Mouse (Mus musculus) midbrain, embryonic 13.5 days (tissue): Measurements from ENCODE around the gene Crb1. TPM values are rescaled to one million over a fixed set of nuclear protein-coding genes. Genes with fewer than 3 reads are reported as not detected.

ENCODE experiments used
- ATAC-seq: fragments of 200-750 bp; cut with Nextera tagmentation; 2 replicates; pipeline ENCODE4 v1.8.0; 2017; ENCODE audit warnings: mild to moderate bottlenecking, moderate TSS enrichment, moderate library complexity
- H3K27ac ChIP-seq: fragments of 300-500 bp; sonication (generic); 2 replicates; pipeline ENCODE4 v1.5.1; 2015; ENCODE audit warnings: inconsistent platforms, mild to moderate bottlenecking, moderate library complexity
- H3K27me3 ChIP-seq: fragments of 300-500 bp; sonication (generic); 2 replicates; pipeline ENCODE4 v1.6.1; 2015; ENCODE audit warnings: mild to moderate bottlenecking, inconsistent platforms
- H3K36me3 ChIP-seq: fragments of 300-500 bp; sonication (generic); 2 replicates; pipeline ENCODE4 v1.6.1; 2015; ENCODE audit warnings: mild to moderate bottlenecking, inconsistent platforms
- H3K4me1 ChIP-seq: fragments of 300-500 bp; sonication (generic); replicated peaks from 2 replicates; pipeline ENCODE4 v1.6.1; 2015; ENCODE audit warnings: inconsistent platforms
- H3K4me2 ChIP-seq: fragments of 300-500 bp; sonication (generic); replicated peaks from 2 replicates; pipeline ENCODE4 v1.6.1; 2015; ENCODE audit warnings: moderate library complexity, mild to moderate bottlenecking, inconsistent platforms
- H3K4me3 ChIP-seq: fragments of 300-500 bp; sonication (generic); replicated peaks from 2 replicates; pipeline ENCODE4 v1.5.1; 2015; ENCODE audit warnings: mild to moderate bottlenecking, inconsistent platforms
- H3K9ac ChIP-seq: fragments of 300-500 bp; sonication (generic); replicated peaks from 2 replicates; pipeline ENCODE4 v1.6.1; 2015; ENCODE audit warnings: mild to moderate bottlenecking, inconsistent platforms
- H3K9me3 ChIP-seq: fragments of 300-500 bp; sonication (generic); 2 replicates; pipeline ENCODE4 v1.6.1; 2016; ENCODE audit warnings: mild to moderate bottlenecking, inconsistent platforms
- WGBS: fragments of 180-500 bp; shearing (Covaris S2); methylation state at CpG from one replicate; pipeline ENCODE4 v1.1.7; 2015; 5-methylcytosine and 5-hydroxymethylcytosine counted together
- polyA plus RNA-seq: library from polyadenylated mRNA; unstranded; fragments of >200 nt; fragmentation: Nextera tagmentation; extraction: Ambion mirVana; gene quantifications from 2 replicates; pipeline ENCODE4 v1.2.1, GENCODE M21; 2015

The Crb1 gene
- polyA plus RNA-seq, 1 experiment from 2014 or later = 3.1 TPM

- 32% methylated on average over 4 of the region's 4 CpGs for WGBS
- no peaks in the 10 kb centered on the region for H3K9me3 ChIP-seq
- no peak overlapping the region for H3K4me3 ChIP-seq
- no peak overlapping the region for H3K27ac ChIP-seq
- no peak overlapping the region for H3K4me2 ChIP-seq
- no peak overlapping the region for H3K9ac ChIP-seq
- H3K27me3 ChIP-seq = 0 out of 2 replicates have a peak, but pooled peaks cover 2% of the 10 kb centered on the region
- H3K36me3 ChIP-seq = no peaks in the 10 kb centered on the region
- ATAC-seq = no peak; the same call in none of the 2 replicates
- H3K4me1 ChIP-seq = peaks cover 24% of the 10 kb centered on the region
These were observed 2.7 kb upstream of the Crb1 start for GRCm38 (mm10) chr1:139379621-139379984.

DNA sequence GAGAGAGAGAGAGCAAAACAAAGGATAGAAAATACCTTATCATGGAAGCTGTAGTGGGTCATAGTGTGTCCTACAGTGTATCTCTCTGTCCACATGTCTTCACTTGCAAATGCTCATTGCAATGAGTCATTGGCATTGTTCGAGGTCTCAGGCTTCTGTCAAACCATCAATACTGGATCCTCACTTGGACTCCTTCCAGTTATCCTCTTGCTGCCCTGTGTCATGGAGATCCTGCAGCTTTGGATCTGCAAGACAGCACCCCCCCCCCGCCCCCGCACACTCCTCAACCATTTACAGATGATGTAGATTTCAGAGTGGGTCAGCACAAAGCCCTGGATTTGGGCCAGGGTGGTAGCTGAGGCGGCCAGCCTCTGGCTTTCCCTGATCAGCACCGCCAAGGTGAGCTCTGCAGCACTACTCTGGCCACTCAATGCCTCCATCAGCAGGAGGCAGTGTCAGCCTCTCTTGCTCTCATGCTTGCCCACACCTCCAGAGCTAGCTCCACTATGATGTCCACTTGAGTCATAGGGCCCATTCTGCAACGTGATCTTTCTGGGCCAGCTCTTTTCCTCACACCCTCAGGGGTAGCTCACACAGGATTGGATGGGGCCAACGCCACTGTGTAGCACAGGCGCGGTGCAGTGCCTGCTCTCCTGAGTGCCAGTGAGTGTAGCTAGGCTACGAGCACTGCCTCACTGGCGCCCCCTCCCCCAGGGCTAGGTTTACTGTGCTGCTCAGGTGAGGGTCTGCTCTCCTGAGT lies 2.1 kb upstream of the Crb1 start:
- H3K9me3 ChIP-seq = no peaks in the 10 kb centered on the region
- ATAC-seq = peak; percentile 59
- no peaks in the 10 kb centered on the region for H3K36me3 ChIP-seq
- peaks cover 27% of the 10 kb centered on the region for H3K4me1 ChIP-seq
- WGBS = 22% methylated on average over 11 of the region's 11 CpGs
- no peak overlapping the region for H3K9ac ChIP-seq
- H3K27ac ChIP-seq = no peak overlapping the region
- H3K4me3 ChIP-seq = no peak overlapping the region
- H3K4me2 ChIP-seq = no peak overlapping the region
- 0 out of 2 replicates have a peak, but pooled peaks cover 2% of the 10 kb centered on the region for H3K27me3 ChIP-seq

DNA sequence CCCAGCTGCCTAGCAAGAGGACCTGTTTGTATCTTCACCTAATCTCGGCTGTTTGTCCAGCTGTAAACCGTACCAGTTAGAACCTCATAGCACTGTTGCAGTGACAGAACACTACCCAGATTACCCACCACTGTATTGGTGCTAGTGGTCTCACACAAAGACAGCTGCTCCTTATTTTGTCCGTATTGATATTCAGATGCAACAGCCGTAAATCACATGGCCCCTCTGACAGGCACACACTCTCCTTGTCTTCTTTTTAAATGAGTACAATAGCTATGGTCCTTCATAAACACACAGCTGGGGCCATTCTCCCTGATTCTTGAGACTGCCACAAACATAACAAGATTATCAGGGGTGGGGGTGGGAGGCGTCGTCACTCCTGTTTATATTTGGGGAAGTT lies 1.0 kb downstream of the Crb1 start:
- Histone ChIP-seq H3K4me2 (peak overlapping the region; percentile 53), H3K9ac (peak overlapping the region; percentile 53), H3K27ac (peak overlapping the region; percentile 63), H3K27me3 (0 out of 2 replicates have a peak, but pooled peaks cover 2% of the 10 kb centered on the region), H3K36me3 (no peaks in the 10 kb centered on the region), H3K9me3 (no peaks in the 10 kb centered on the region), H3K4me3 (peak overlapping the region; percentile 36), H3K4me1 (peaks cover 27% of the 10 kb centered on the region)
- WGBS = 5% methylated on average over 6 of the region's 6 CpGs
- peak; percentile 65 for ATAC-seq

- Histone ChIP-seq H3K9ac (no peak overlapping the region), H3K4me3 (no peak overlapping the region), H3K9me3 (no peaks in the 10 kb centered on the region), H3K27ac (no peak overlapping the region), H3K4me2 (no peak overlapping the region), H3K27me3 (no peaks in the 10 kb centered on the region), H3K36me3 (no peaks in the 10 kb centered on the region), H3K4me1 (peaks cover 17% of the 10 kb centered on the region)
- 69% methylated on average over 6 of the region's 6 CpGs for WGBS
- no peak for ATAC-seq
These were observed 5.6 kb downstream of the Crb1 start for GRCm38 (mm10) chr1:139371341-139371740.

DNA sequence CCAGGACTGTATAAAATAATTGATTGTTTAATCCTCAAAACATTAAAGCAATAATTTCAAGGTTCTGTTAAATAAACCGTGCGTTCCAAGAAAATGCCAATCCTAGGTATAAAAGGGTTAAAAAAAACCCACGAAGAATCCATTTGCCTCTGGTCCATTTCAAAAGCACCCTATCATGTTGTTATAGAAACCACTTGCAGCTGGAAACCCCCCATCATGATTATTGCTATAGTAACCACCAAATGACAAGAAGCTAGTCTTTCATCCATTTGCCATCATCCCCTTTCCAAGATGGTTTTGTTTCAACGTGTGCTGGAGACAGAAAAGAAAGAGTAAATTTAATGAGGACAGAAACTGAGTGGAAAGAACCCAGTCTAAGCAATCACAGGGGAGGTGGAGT lies 28.3 kb downstream of the Crb1 start:
- H3K9me3 ChIP-seq = no peaks in the 10 kb centered on the region
- WGBS = 21% methylated on average over 4 of the region's 4 CpGs
- no peak for ATAC-seq
- H3K4me3 ChIP-seq = no peak overlapping the region
- no peak overlapping the region for H3K4me2 ChIP-seq
- no peaks in the 10 kb centered on the region for H3K36me3 ChIP-seq
- H3K27ac ChIP-seq = no peak overlapping the region
- H3K27me3 ChIP-seq = no peaks in the 10 kb centered on the region
- no peak overlapping the region for H3K9ac ChIP-seq
- H3K4me1 ChIP-seq = peaks cover 23% of the 10 kb centered on the region

DNA sequence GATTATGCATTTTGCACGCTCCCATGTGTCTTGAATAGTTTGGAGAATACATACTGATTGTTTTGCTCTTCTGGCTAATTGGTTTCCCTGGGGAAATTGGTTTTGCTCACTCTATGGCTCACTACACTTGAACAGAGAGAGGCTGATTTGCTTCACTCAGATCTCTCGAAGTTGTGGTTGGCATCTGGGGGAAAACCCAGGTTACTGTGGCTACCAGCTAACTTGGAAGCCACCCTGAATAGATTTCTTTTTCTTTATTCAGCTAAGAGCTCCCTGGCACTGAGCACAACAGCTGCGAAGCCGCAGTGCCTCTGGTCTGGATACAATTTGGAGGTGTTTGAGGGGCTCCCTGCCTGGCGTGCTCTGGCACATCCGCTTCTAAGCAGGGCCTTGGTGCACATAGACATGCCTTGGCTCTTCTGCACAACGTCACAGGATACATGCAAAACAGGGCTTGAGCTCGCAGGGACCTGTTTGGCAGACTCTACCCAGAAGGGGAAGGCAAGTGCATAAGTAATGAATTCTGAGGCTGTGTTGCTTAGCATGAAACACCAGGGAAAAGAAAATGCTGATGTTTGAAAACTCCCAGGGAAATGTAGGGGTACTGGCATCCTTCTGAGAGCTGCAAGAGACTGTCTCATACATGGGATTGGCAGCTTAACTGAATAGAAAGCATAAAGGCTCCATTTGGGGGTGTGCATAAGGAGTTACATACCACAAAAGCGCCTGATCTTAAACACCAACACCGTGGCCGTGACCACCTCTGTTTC lies 30.1 kb downstream of the Crb1 start:
- Histone ChIP-seq H3K27me3 (no peaks in the 10 kb centered on the region), H3K9me3 (no peaks in the 10 kb centered on the region), H3K9ac (0 out of 2 replicates have a peak overlapping the region, but pooled peaks have one; percentile 16), H3K4me2 (no peak overlapping the region; the same call in 1 of the 2 replicates), H3K4me3 (no peak overlapping the region), H3K36me3 (no peaks in the 10 kb centered on the region), H3K27ac (peak overlapping the region; percentile 83), H3K4me1 (peaks cover 23% of the 10 kb centered on the region)
- peak; percentile 84 for ATAC-seq
- 42% methylated on average over 11 of the region's 11 CpGs for WGBS

- H3K4me1 ChIP-seq = peaks cover 23% of the 10 kb centered on the region
- H3K9ac ChIP-seq = no peak overlapping the region
- ATAC-seq = peak; percentile 53
- H3K9me3 ChIP-seq = no peaks in the 10 kb centered on the region
- no peaks in the 10 kb centered on the region for H3K36me3 ChIP-seq
- 54% methylated on average over 6 of the region's 6 CpGs for WGBS
- H3K27me3 ChIP-seq = no peaks in the 10 kb centered on the region
- no peak overlapping the region for H3K4me3 ChIP-seq
- H3K4me2 ChIP-seq = no peak overlapping the region
- H3K27ac ChIP-seq = peak overlapping the region; percentile 83
These were observed 30.8 kb downstream of the Crb1 start for GRCm38 (mm10) chr1:139346030-139346601.

DNA sequence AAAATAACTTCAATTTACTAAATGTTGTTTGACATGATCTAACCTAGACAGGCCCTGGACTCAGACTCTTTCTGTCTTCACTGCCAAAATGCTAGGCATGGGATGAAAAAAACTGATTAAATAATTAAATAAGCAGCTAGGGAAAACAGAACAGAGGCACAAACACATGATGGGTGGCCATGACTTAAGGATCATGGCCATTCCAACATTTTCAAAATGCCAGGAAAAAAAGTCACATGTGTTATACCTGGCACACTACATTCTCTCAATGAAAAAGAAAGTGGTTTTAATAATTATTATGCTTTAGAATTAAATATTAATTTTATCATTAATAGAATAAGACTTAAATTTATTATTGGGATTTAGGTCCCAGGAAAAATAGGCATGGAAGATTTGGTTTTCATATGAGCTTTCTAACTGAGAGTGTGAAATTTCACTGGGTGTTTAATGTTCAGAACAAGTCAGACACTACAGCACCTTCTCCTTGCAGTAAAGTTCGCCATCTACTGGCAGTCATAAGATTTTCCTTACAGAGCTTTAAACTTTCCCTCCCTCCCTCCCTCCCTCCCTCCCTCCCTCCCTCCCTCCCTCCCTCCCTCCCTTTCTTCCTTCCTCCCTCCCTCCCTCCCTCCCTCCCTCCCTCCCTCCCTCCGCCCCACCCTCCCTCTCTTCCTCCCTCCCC lies 36.6 kb downstream of the Crb1 start:
- no peaks in the 10 kb centered on the region for H3K36me3 ChIP-seq
- no peak overlapping the region for H3K4me3 ChIP-seq
- peak; percentile 72 for ATAC-seq
- H3K9ac ChIP-seq = no peak overlapping the region
- H3K9me3 ChIP-seq = no peaks in the 10 kb centered on the region
- H3K4me1 ChIP-seq = no peaks in the 10 kb centered on the region
- no peak overlapping the region for H3K27ac ChIP-seq
- 4% methylated on average over 1 of the region's 2 CpGs for WGBS
- no peaks in the 10 kb centered on the region for H3K27me3 ChIP-seq
- H3K4me2 ChIP-seq = no peak overlapping the region

- Histone ChIP-seq H3K9me3 (no peaks in the 10 kb centered on the region), H3K27ac (no peak overlapping the region), H3K27me3 (no peaks in the 10 kb centered on the region), H3K4me1 (no peaks in the 10 kb centered on the region), H3K36me3 (no peaks in the 10 kb centered on the region), H3K4me2 (no peak overlapping the region), H3K9ac (no peak overlapping the region), H3K4me3 (no peak overlapping the region)
- WGBS = 82% methylated on average over 2 of the region's 2 CpGs
- ATAC-seq = no peak
These were observed 39.9 kb downstream of the Crb1 start for GRCm38 (mm10) chr1:139336997-139337396.

DNA sequence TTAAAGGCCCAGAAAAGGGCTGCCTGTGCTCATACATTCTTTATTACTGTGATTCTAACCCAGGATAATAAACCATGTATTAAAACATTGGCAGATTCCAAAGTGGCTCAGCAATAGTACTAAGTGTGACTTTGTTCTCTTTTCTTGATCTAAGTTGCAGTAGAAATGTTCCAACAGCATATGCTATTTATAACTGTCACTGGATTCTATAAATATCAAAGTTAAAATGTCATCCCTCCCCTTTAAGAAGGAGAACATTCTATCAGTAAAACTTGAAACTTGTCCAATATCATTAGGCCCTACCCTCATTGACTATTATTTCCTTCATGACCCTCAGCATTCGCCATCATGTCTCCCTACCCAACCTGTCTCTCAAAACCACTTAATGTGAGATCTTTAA lies 48.1 kb downstream of the Crb1 start:
- Histone ChIP-seq H3K9me3 (no peaks in the 10 kb centered on the region), H3K27ac (no peak overlapping the region), H3K27me3 (no peaks in the 10 kb centered on the region), H3K4me1 (no peaks in the 10 kb centered on the region), H3K9ac (no peak overlapping the region), H3K4me2 (no peak overlapping the region), H3K4me3 (no peak overlapping the region), H3K36me3 (no peaks in the 10 kb centered on the region)
- 91% methylated on average over 1 of the region's 1 CpGs for WGBS
- ATAC-seq = no peak

DNA sequence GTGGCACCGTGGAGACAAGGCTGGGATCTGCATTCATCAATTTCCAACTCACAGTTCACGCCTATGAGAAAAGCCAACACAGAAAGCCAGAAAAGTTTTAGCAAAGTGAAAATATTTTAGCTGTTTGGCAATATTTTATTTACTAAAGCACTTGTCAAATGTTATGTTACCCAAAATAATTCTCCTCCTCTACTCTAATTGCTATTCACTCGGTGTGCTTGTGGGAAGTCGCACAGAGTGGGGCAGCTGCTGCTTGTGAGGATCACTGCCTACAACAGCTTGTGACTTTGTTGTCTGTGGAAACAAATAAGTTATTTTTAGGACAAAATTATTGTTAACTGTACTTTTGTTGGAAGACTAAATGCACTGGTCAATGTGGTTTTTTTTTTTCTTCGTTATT lies 48.6 kb downstream of the Crb1 start:
- H3K4me3 ChIP-seq = no peak overlapping the region
- no peaks in the 10 kb centered on the region for H3K4me1 ChIP-seq
- WGBS = 91% methylated on average over 5 of the region's 5 CpGs
- no peak overlapping the region for H3K4me2 ChIP-seq
- no peaks in the 10 kb centered on the region for H3K36me3 ChIP-seq
- H3K27me3 ChIP-seq = no peaks in the 10 kb centered on the region
- no peak for ATAC-seq
- no peak overlapping the region for H3K27ac ChIP-seq
- H3K9me3 ChIP-seq = no peaks in the 10 kb centered on the region
- H3K9ac ChIP-seq = no peak overlapping the region

DNA sequence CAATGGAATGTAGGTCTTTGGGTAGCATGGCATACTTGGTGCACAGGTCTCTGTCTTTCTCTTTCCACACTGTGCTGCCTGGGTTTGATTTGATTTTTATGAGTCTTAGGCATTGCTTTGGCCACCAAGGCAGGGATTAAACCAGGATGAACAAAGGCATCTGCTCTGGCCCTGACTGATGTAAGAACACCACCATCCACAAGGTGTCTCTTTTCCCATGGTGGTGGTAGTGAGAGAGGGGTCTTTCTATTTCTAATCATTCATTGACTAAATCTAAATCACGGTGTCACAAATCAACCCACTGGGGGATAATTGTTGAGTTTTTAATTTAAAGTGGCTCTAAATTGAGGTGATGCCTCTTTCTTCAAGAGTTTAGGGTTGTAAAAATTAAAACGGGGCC lies 51.5 kb downstream of the Crb1 start:
- 78% methylated on average over 2 of the region's 2 CpGs for WGBS
- no peaks in the 10 kb centered on the region for H3K9me3 ChIP-seq
- H3K4me2 ChIP-seq = no peak overlapping the region
- H3K9ac ChIP-seq = no peak overlapping the region
- no peaks in the 10 kb centered on the region for H3K36me3 ChIP-seq
- no peaks in the 10 kb centered on the region for H3K27me3 ChIP-seq
- no peak for ATAC-seq
- H3K4me3 ChIP-seq = no peak overlapping the region
- no peak overlapping the region for H3K27ac ChIP-seq
- no peaks in the 10 kb centered on the region for H3K4me1 ChIP-seq
